Mouse (Mus musculus) MEL (cell line): ENCODE results near the gene Rgl1. TPM values are rescaled to one million over a fixed set of nuclear protein-coding genes. Genes with fewer than 3 reads are reported as not detected.

Experiments used
- DNase-seq: peaks from one replicate; pipeline ENCODE4 v3.0.0; 2011; ENCODE audit warnings: low read depth, low spot score
- H3K27ac ChIP-seq: 2 replicates; pipeline ENCODE4 v1.5.1; 2012; ENCODE audit warnings: low read depth, mild to moderate bottlenecking, control low read depth, low read length, moderate library complexity; ENCODE audit not compliant: control insufficient read depth
- H3K27me3 ChIP-seq, 2 experiments: fragments of 150-350 bp in 1 of 2; sonication (generic) in 1 of 2; 2 replicates each; pipeline ENCODE4 v1.6.1; 2012; ENCODE audit warnings: low read length in 2 of 2, mild to moderate bottlenecking in 2 of 2, improper control_type of control experiment in 1 of 2, moderate library complexity in 1 of 2; ENCODE audit not compliant: insufficient read depth in 2 of 2, control insufficient read depth in 1 of 2
- H3K36me3 ChIP-seq, 2 experiments: 2 replicates each; pipeline ENCODE4 v1.6.1; 2012 to 2014; ENCODE audit warnings: low read length in 2 of 2, improper control_type of control experiment in 1 of 2, inconsistent platforms in 1 of 2, mild to moderate bottlenecking in 1 of 2; ENCODE audit not compliant: insufficient read depth in 2 of 2, control insufficient read depth in 1 of 2
- H3K4me1 ChIP-seq, 2 experiments: fragments of 150-350 bp in 1 of 2; sonication (generic) in 1 of 2; 2 replicates each; pipeline ENCODE4 v1.6.1; 2012; ENCODE audit warnings: low read length in 2 of 2, improper control_type of control experiment in 1 of 2, mild to moderate bottlenecking in 1 of 2; ENCODE audit not compliant: insufficient read depth in 2 of 2, control insufficient read depth in 1 of 2
- H3K4me3 ChIP-seq, 2 experiments: fragments of 150-350 bp in 1 of 2; sonication (generic) in 1 of 2; 2 replicates each; pipeline ENCODE4 v1.5.1; 2012; ENCODE audit warnings: low read depth in 2 of 2, low read length in 2 of 2, mild to moderate bottlenecking in 2 of 2, moderate library complexity in 2 of 2, control low read depth in 1 of 2, improper control_type of control experiment in 1 of 2; ENCODE audit not compliant: control insufficient read depth in 1 of 2, insufficient read depth in 1 of 2
- H3K79me2 ChIP-seq: 2 replicates; pipeline ENCODE4 v1.6.1; 2012; ENCODE audit warnings: mild to moderate bottlenecking, low read length, moderate library complexity; ENCODE audit not compliant: control insufficient read depth, poor library complexity, insufficient read depth
- H3K9ac ChIP-seq: 2 replicates; pipeline ENCODE4 v1.6.1; 2012; ENCODE audit warnings: low read depth, mild to moderate bottlenecking, control low read depth, low read length, moderate library complexity; ENCODE audit not compliant: control insufficient read depth, poor library complexity, severe bottlenecking
- H3K9me3 ChIP-seq: fragments of 150-350 bp; sonication (generic); replicated peaks from 2 replicates; pipeline ENCODE4 v1.6.1; 2012; ENCODE audit warnings: mild to moderate bottlenecking, low read length, improper control_type of control experiment, moderate library complexity; ENCODE audit not compliant: insufficient read depth
- CHD1 ChIP-seq: IDR thresholded peaks from 2 replicates; pipeline ENCODE4 v1.6.1; 2012; ENCODE audit warnings: low read depth, mild to moderate bottlenecking, inconsistent platforms, low read length, improper control_type of control experiment
- CHD2 ChIP-seq: IDR thresholded peaks from 2 replicates; pipeline ENCODE4 v1.6.1; 2011; ENCODE audit warnings: low read length, improper control_type of control experiment
- CTCF ChIP-seq, 3 experiments: IDR thresholded peaks in 2 of 3; conservative IDR thresholded peaks in 1 of 3; 2 replicates each; pipeline ENCODE4 v1.5.1; 2011 to 2012; ENCODE audit warnings: low read length in 3 of 3, low read depth in 2 of 3, mild to moderate bottlenecking in 2 of 3, improper control_type of control experiment in 1 of 3, inconsistent platforms in 1 of 3, mixed read lengths in 1 of 3, moderate library complexity in 1 of 3; ENCODE audit not compliant: control insufficient read depth in 1 of 3, insufficient read depth in 1 of 3, poor library complexity in 1 of 3, severe bottlenecking in 1 of 3
- ELF1 ChIP-seq: IDR thresholded peaks from 2 replicates; pipeline ENCODE4 v1.6.1; 2014; ENCODE audit warnings: low read depth, mild to moderate bottlenecking, inconsistent platforms, low read length, improper control_type of control experiment, moderate library complexity
- ETS1 ChIP-seq: IDR thresholded peaks from 2 replicates; pipeline ENCODE4 v1.6.1; 2012; ENCODE audit warnings: low read depth, mild to moderate bottlenecking, inconsistent platforms, low read length, improper control_type of control experiment, moderate library complexity
- GABPA ChIP-seq: IDR thresholded peaks from 2 replicates; pipeline ENCODE4 v1.6.1; 2012; ENCODE audit warnings: low read depth, mild to moderate bottlenecking, inconsistent platforms, low read length, improper control_type of control experiment, moderate library complexity
- HCFC1 ChIP-seq: IDR thresholded peaks from 2 replicates; pipeline ENCODE4 v1.6.1; 2012; ENCODE audit warnings: low read depth, mild to moderate bottlenecking, inconsistent platforms, low read length, improper control_type of control experiment, moderate library complexity
- KAT2A ChIP-seq: conservative IDR thresholded peaks from 2 replicates; pipeline ENCODE4 v1.6.1; 2012; ENCODE audit warnings: low read depth, low read length, improper control_type of control experiment, inconsistent platforms
- MAFK ChIP-seq: IDR thresholded peaks from 2 replicates; pipeline ENCODE4 v1.6.1; 2011; ENCODE audit warnings: low read depth, mild to moderate bottlenecking, low read length, improper control_type of control experiment, borderline replicate concordance
- MAX ChIP-seq: IDR thresholded peaks from 2 replicates; pipeline ENCODE4 v1.6.1; 2011; ENCODE audit warnings: low read length, improper control_type of control experiment
- MAZ ChIP-seq: IDR thresholded peaks from 2 replicates; pipeline ENCODE4 v1.6.1; 2012; ENCODE audit warnings: low read depth, mild to moderate bottlenecking, inconsistent platforms, low read length, improper control_type of control experiment
- MYB ChIP-seq: IDR thresholded peaks from 2 replicates; pipeline ENCODE4 v1.6.1; 2011; ENCODE audit warnings: mild to moderate bottlenecking, low read depth, low read length, improper control_type of control experiment
- MYC ChIP-seq: IDR thresholded peaks from 2 replicates; pipeline ENCODE4 v1.6.1; 2011; ENCODE audit warnings: low read depth, mild to moderate bottlenecking, low read length, improper control_type of control experiment, moderate library complexity
- POLR2A ChIP-seq, 2 experiments: IDR thresholded peaks; 2 replicates each; pipeline ENCODE4 v1.6.1; 2011 to 2012; ENCODE audit warnings: low read length in 2 of 2, mild to moderate bottlenecking in 2 of 2, control low read depth in 1 of 2, improper control_type of control experiment in 1 of 2, low read depth in 1 of 2, moderate library complexity in 1 of 2; ENCODE audit not compliant: control insufficient read depth in 1 of 2, insufficient read depth in 1 of 2, poor library complexity in 1 of 2
- POLR2AphosphoS5 ChIP-seq: IDR thresholded peaks from 2 replicates; pipeline ENCODE4 v1.6.1; 2012; ENCODE audit warnings: low read depth, borderline replicate concordance, mild to moderate bottlenecking, inconsistent platforms, low read length, moderate library complexity, mixed read lengths
- RCOR1 ChIP-seq: IDR thresholded peaks from 2 replicates; pipeline ENCODE4 v1.6.1; 2012; ENCODE audit warnings: low read depth, mild to moderate bottlenecking, inconsistent platforms, low read length, improper control_type of control experiment
- SIN3A ChIP-seq: IDR thresholded peaks from 2 replicates; pipeline ENCODE4 v1.6.1; 2012; ENCODE audit warnings: low read length, improper control_type of control experiment, inconsistent platforms
- SMC3 ChIP-seq: IDR thresholded peaks from 2 replicates; pipeline ENCODE4 v1.6.1; 2011; ENCODE audit warnings: low read depth, low read length, improper control_type of control experiment
- TBP ChIP-seq: IDR thresholded peaks from 2 replicates; pipeline ENCODE4 v1.8.0; 2011; ENCODE audit warnings: low read depth, low read length, improper control_type of control experiment
- TCF12 ChIP-seq: IDR thresholded peaks from 2 replicates; pipeline ENCODE4 v1.6.1; 2014; ENCODE audit warnings: low read depth, mild to moderate bottlenecking, inconsistent platforms, low read length, improper control_type of control experiment, moderate library complexity
- UBTF ChIP-seq: IDR thresholded peaks from 2 replicates; pipeline ENCODE4 v1.6.1; 2012; ENCODE audit warnings: low read depth, mild to moderate bottlenecking, inconsistent platforms, low read length, improper control_type of control experiment, moderate library complexity, borderline replicate concordance; ENCODE audit not compliant: insufficient read depth
- USF1 ChIP-seq: IDR thresholded peaks from 2 replicates; pipeline ENCODE4 v1.6.1; 2014; ENCODE audit warnings: low read depth, mild to moderate bottlenecking, inconsistent platforms, low read length, improper control_type of control experiment, moderate library complexity
- USF2 ChIP-seq, 2 experiments: IDR thresholded peaks; 2 replicates each; pipeline ENCODE4 v1.6.1; 2011 to 2012; ENCODE audit warnings: improper control_type of control experiment in 2 of 2, low read length in 2 of 2, borderline replicate concordance in 1 of 2, inconsistent platforms in 1 of 2, low read depth in 1 of 2, mild to moderate bottlenecking in 1 of 2; ENCODE audit not compliant: insufficient read depth in 1 of 2
- ZC3H11A ChIP-seq: IDR thresholded peaks from 2 replicates; pipeline ENCODE4 v1.6.1; 2012; ENCODE audit warnings: low read depth, mild to moderate bottlenecking, inconsistent platforms, low read length, improper control_type of control experiment
- ZKSCAN1 ChIP-seq: IDR thresholded peaks from 2 replicates; pipeline ENCODE4 v1.6.1; 2012; ENCODE audit warnings: low read depth, mild to moderate bottlenecking, inconsistent platforms, low read length, improper control_type of control experiment, moderate library complexity
- ZNF384 ChIP-seq: IDR thresholded peaks from 2 replicates; pipeline ENCODE4 v1.6.1; 2012; ENCODE audit warnings: low read depth, mild to moderate bottlenecking, inconsistent platforms, low read length, improper control_type of control experiment
- polyA plus RNA-seq, 2 experiments: library from polyadenylated mRNA; stranded (reverse) in 1 of 2; unstranded in 1 of 2; fragments of >175 nt in 1 of 2; fragments of >200 nt in 1 of 2; gene quantifications; 2 replicates each; pipeline versions ENCODE4 v1.2.1 to v1.2.4; 2012; ENCODE audit warnings: low replicate concordance in 2 of 2, low read depth in 1 of 2; ENCODE audit not compliant: insufficient read length in 2 of 2, insufficient read depth in 1 of 2, missing spikeins in 1 of 2
- total RNA-seq: library from RNA; depleted of rRNA; stranded (reverse); fragments of 300-350 nt; gene quantifications from 2 replicates; pipeline ENCODE4 v1.2.3, GENCODE M21; 2012

Gene Rgl1
- total and polyA plus RNA-seq, 3 experiments: 0.12 to 0.39 TPM; not detected in 1

- H3K4me1 ChIP-seq: peaks cover 10 to 33% of the 10 kb centered on the region in 2 experiments
- no peaks in the 10 kb centered on the region for H3K27me3 ChIP-seq
- H3K9me3 ChIP-seq: no peaks in the 10 kb centered on the region
- no peak for DNase-seq
- H3K79me2 ChIP-seq: no peaks in the 10 kb centered on the region
- H3K4me3 ChIP-seq: no peak overlapping the region
- H3K9ac ChIP-seq: no peak overlapping the region
- TF ChIP-seq UBTF: no peak
- no peak for TF ChIP-seq ZC3H11A
- no peak for TF ChIP-seq ETS1
- no peak for TF ChIP-seq RCOR1
- TF ChIP-seq SIN3A: no peak
- TF ChIP-seq TCF12: no peak
- no peak for TF ChIP-seq HCFC1
- no peak for TF ChIP-seq POLR2A (IDR thresholded peaks at IDR 0.05; ENCODE audit: control insufficient read depth in 1 of 2, insufficient read depth in 1 of 2, low read depth in 1 of 2, low read length in 2 of 2, poor library complexity in 1 of 2)
- TF ChIP-seq ELF1: no peak
- TF ChIP-seq USF1: no peak
- no peak for TF ChIP-seq MAFK
- TF ChIP-seq POLR2AphosphoS5: no peak
- TF ChIP-seq KAT2A: no peak
- TF ChIP-seq MAX: no peak
- TF ChIP-seq TBP: no peak
- no peak for TF ChIP-seq MYB
- no peak for TF ChIP-seq ZNF384
- TF ChIP-seq MAZ: no peak
- TF ChIP-seq GABPA: no peak
- H3K36me3 ChIP-seq: peaks cover 0 to 18% of the 10 kb centered on the region in 2 experiments; a peak in 2 of 4 replicates
- no peak overlapping the region for H3K27ac ChIP-seq
These were observed 156.6 kb downstream of the Rgl1 start for GRCm38 (mm10) chr1:152609547-152609946.

DNA sequence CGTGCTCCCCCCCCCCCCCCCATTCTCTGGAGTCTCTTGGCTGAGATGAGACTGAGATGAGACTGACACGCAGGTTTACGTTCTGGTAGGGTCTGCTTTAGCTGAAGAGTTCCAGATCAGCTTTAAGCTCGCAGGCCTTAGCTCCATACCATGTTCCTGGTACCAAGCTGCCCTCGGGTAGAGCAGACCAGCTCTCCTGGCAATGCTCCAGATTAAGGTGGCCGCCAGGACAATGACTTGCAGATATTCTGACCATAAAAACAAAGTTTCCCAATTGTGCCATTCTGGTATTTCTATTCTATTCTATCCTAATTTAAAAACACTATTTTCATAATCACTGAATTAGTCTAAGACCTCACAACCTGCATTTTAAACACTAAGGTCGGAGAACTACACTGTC is 157.1 kb downstream of the Rgl1 start:
- Histone ChIP-seq H3K9me3 (no peaks in the 10 kb centered on the region), H3K4me1 (peaks cover 10 to 33% of the 10 kb centered on the region in 2 experiments), H3K27me3 (no peaks in the 10 kb centered on the region), H3K27ac (no peak overlapping the region), H3K9ac (no peak overlapping the region), H3K4me3 (no peak overlapping the region), H3K79me2 (no peaks in the 10 kb centered on the region), H3K36me3 (peaks cover 0 to 18% of the 10 kb centered on the region in 2 experiments; a peak in 2 of 4 replicates)
- no peak for DNase-seq
- TF ChIP-seq USF2 (IDR thresholded peaks at IDR 0.05; ENCODE audit: borderline replicate concordance in 1 of 2, insufficient read depth in 1 of 2, low read depth in 1 of 2, low read length in 2 of 2) (no peak), CHD2 (no peak), MAZ (no peak), TCF12 (no peak), ZKSCAN1 (no peak), USF1 (no peak), CTCF (IDR thresholded peaks at IDR 0.05 in 2 of 3, conservative IDR thresholded peaks at IDR 0.05 in 1 of 3; ENCODE audit: control insufficient read depth in 1 of 3, insufficient read depth in 1 of 3, low read depth in 2 of 3, low read length in 3 of 3, poor library complexity in 1 of 3, severe bottlenecking in 1 of 3) (no peak), SMC3 (no peak), HCFC1 (no peak), MYC (no peak), SIN3A (no peak), TBP (no peak), CHD1 (no peak)
